Mouse (Mus musculus) layer of hippocampus, postnatal 36 days (tissue): ENCODE results near the gene Pcyt2. TPM values are rescaled to one million over a fixed set of nuclear protein-coding genes. Genes with fewer than 3 reads are reported as not detected.

Experiments used
- DNase-seq, 2 experiments: peaks; one replicate each; pipeline ENCODE4 v3.0.0; 2022
- total RNA-seq, 2 experiments: library from RNA; stranded (reverse); gene quantifications; 2 replicates each; pipeline ENCODE4 v1.2.3; 2021

Gene Pcyt2
- total RNA-seq, 2 experiments from 2014 or later, result 138 to 157 TPM

DNA sequence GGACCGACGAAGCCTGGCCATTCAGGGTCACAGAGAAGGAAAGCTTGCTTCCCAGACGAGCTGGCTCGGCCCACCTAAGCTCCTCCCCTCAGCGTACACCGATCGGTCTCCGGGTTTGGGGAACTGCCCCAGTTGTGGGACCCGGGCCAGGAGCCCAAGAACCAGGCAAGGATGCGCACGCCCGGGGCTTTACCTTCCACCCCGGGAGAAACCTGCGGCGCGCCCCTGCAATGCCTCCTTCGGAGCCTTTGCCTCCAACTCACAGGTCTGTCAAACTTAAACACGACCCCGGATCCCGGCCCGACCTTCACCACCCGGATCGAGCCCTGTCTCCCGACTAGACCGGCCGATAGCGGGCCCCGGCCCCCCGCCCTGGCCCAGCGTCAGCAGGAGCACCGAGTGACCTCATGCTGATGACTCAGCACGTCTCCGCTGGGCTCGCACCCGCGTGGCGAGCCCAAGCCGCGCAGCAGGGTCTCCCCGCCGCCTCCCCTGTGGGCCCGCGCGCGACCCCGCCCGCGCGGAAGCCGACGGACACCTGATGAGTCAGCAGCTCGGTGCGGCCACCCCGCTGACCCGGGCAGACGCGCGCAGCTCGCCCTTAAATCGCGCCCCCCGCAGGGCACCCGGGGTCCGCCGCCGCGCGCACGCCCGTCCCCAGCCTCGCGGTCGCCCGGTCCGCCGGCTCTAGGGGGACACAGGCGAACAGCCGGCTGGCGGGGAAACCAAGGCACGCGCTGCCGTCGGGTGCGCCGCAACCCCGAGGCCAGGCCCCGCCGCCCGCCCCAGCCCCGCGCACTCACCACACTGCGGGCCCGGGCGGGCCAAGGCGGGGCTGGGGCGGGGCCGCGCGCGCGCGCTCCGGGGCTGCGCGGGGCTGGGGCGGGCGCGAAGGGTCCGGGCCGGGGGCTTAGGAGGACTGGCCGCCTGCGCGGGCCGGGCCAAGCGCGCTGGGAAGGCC, 15.1 kb upstream of the Pcyt2 start:
- peak; percentile 60 to 61 for DNase-seq

DNA sequence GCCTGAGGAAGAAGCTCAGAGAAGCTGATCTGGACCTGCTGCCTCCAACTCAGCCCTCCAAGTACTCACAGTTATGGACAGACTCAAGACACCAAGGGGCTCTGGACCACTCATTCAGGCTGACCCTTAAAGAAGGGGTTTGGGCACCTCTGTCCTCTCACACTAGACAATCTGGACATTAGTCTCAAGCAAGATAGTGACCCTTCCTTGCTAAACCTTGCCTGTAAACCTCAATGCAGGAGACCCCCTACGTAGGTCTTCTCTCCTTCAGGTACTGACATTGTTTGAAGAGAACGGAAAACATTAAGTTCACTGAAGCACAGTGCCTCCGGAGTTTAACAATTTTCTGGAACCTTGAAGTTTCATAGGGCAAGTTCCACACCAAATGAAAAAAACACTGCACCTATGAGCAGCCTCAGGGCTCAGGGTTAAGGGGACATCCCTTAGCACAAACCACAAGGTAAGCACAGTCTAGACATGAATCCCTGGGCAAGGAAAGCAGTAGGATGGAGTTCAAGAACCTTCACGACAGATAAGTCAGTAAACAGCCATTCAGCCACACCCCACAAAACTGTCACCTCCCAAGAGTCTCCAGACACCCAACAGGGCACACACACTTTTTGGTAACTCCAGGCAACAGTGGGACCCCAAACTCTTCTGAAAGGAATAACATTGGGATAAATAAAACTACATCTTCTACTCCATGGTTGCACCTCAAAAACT, 14.2 kb upstream of the Pcyt2 start:
- DNase-seq, result no peak

DNA sequence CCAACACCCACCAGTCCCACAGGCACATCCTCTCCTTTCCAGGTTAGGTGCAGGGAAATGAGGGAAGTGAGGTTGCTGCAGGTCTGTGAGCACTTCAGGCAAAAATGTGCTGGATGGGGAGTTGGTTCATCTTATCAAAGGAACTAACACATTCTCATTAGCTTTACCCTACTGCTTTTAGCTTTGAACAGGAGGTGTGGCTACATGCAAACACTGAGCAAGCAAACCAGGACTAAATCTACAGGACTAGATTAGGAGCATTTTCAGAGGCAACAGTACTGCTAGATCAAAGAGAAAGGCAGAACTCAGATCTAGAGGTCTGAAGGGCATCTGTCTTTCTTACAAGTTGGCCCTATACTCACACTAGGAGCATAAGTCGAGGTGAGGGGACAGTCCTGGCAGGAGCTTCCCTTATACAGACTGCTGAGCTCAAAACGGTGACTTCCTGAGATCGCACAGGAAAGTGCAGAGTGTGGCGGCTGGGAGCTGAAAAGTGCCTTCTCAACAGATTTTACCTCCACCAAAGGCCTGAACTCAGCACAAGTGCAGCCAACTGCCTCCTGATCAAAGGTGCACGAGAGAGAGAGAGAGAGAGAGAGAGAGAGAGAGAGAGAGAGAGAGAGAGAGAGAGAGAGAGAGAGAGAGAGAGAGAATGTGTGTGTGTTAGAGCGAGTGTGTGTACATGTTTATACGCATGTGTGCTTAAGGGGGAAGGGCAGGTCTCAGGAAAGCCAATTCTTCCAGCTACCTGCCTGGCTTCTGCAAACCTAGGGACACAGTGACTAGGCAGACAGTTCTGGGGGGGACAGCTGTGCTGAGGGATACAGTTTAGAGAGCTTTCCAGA, 13.4 kb upstream of the Pcyt2 start:
- no peak for DNase-seq

DNA sequence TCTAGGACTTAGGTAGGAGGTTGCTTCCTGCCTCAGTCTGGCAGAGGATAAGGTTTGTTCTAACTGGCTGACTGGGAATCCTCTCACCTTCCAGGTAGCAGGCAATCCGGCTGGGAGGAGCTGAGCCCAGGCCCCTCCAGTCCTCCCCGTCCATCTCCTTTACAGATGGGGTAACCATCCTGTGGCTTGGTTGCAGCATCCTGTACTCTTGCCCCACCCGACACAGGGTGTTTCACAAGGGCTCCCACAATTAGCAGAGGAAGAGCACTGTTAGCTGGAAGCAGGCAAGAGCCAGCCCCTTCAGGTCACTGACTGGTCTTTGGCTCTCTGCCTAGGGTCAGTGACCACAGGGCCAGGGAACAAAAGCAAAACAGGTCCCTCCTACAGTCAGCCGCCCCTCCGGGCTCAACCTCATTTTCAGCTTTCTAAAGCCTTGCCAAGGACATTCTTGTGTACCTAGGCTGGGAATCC, 12.7 kb upstream of the Pcyt2 start:
- no peak for DNase-seq

DNA sequence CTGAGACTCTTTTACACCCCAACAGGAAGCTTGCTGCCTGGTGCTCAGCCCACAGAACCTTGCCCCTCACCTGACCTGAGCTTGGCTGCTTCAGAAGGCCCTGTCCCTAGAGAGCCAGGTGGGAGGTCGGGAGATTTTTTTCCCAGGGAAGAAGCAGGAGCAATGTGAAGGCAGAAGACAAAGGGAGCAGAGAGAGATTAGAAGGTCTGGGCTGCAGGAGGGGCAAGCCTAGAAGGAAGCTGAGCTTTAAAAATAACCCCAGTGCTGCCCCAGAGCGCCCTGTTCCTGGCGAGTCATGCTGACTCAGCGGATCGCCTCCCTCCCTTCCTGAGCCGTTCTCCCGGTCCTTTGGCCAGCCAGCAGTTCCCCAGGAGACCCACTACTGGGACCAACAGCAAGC, 12.2 kb upstream of the Pcyt2 start:
- DNase-seq, result no peak

DNA sequence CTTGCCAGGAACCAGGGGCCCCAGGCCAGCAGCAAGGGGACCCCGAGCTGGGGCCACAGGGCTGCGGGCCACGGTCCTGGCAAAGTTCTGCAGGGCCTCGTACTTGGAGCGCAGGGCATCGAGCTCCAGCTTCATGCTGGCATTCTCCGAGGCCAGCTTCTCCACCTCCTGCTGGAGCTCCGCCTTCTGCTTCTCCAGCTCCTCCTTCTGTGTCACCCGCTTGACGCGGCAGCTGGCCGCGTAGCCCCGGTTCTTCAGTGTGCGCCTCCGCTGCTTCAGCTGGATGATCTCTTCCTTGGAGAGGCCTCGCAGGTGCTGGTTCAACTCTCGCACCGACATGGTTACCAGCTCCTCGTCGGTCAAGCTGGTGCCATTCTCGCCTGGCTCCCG, 11.6 kb upstream of the Pcyt2 start:
- no peak for DNase-seq

DNA sequence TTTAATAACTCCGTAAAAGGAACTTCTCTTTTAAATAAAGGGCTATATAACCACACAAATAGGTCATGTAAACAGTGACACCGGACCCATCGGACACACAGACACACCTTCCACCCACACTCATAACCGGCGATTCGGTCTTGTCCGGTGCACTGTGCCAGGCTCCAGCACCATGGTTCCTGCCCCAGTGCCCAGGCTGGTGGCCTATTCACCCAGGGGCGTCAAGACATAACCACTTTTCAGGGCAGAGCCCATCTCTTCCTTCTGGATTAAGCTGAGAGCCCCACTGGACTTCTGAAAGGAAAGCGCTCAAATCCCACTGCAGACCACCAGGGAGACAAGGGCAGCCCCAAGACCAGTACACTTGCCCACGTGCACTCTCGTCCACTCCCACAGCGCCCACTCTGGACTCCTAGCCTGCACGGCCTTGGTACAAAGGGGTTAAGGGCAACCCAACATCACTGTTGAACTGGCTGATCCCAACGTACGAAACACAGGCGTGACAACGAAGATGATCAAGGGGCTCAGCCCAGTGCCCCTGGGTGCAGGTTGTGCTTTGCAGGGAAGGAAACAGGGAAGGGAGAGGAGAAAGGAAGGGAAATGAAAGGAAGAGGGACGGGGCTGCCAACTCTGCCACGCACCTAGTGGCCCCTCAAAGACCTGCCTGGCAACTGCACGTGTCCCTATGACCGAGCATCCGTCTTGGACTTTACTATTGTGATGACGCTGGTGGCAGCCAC, 11.0 kb upstream of the Pcyt2 start:
- no peak for DNase-seq

DNA sequence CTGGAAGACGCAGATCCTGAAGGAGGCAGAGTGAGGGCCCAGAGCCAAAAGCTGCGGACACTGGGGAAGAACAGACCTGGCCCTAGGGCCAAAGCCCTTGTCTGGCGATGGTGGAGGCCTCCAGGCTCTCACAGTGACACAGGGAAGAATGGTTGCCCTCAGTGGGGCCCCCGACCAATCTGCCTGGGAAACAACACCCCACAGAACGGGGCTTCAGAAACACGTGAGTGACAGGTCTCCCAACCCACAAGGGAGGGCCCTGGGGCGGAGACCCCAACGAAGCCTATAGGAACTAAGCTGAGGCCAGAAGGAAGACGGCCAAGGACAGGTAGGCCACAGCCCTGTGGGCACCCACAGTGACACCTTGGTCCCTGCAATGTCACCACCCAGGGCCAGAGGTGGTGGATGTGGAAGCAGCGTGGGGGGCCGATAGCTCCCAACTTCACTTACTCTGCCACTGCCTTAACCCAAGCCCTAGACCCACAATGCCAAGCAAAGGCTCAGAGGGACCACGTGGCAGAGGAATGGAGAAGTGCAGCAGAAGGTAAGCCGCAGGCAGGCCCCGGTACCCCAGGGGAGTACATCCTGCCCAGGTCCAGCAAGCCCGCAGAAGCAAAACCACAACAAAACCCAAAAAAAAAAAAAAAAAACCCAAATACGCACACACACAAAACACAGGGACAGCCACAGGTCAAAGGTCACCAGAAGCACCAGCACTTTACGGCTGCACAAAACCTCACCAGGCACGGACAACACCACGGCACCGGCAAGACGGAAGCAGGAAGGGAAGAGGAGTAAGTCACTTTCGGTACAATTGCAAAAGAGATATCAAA, 9.9 kb upstream of the Pcyt2 start:
- DNase-seq, result no peak

DNA sequence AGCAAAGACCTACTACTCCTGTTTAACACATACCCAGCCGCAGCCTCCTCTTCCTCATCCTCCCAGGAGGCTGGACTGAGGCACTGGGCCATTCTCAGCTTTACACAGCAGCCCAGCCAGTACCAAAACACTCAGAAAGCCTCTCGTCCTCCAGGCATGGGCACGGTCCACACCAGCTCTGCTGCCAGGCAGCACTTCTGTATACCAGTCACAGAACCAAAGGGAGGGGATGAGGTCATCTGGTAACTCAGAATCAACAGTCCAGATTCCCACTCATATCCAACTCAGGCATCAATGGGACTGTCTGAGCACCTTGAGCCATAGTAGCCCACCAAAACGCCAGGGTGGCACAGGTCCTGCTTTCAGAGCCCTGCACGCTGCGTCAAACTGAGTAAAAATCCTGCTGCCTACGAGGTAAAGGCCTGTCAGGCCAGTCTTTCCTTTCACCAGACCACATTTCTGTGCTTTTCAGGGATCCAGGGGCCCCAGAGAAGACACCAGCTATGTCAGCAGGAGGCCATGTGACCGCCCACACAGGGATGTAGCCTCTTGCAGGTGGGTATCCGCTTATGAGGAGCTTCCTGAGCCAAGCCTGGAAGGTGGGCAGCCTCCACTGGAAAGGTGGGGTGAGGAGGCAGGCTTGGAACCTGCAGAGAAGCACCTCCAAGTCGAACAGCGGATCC, 9.2 kb upstream of the Pcyt2 start:
- DNase-seq, result no peak

DNA sequence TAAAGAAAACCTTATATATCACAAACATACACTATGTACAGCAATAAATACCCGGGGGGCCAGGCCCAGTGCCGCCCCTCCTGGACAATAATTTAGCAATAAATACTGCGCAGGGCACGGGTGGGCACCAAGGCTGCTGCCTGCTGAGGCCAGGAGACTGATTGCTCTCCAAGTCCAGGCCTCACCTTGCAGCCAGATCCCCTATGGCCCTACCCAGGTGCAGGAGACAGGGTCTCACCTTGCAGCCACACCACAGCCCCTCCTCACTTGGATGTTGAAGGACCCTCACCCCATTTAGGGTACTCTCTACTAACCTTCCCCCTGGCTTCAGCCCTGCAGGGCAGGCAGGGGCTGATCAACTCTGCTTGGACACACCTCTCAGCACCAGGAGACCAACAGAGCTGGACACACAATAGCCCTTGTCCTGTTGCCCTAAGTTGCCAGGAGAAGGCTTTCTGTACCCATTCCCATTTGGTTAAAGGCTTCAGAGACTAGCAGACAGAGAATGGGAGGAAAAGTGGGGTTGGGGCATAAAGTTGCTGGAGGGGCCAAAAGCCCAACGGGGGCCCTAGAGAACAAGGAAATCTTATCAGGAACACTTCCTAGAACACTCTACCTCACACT, 7.5 kb upstream of the Pcyt2 start, which contains the start of gene Sirt7:
Sirt7 (minus strand) TSS at position 89 of the 624 bp plus-strand sequence.
- no peak for DNase-seq

DNA sequence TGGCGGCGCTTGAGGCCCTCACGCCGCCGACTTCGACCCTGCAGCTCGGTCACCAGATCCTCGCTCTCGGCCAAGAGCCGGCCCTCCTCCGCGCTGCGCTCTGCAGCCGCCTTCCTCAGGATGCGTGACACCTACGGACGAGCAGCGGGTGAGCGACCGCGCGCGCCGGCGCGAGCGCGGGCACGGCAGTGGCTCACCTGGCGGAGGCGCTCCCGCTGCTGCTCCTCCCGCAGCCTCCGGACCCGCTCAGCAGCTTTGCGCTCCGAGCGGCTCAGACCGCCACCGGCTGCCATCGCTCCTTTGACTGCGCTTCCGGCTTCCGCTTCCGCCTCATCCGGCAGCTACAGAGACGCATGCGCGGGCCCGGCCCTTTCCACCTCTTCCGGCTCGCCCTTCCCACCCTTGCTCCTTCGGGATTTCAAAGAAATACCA, 7.0 kb upstream of the Pcyt2 start:
- peak; percentile 84 to 85 for DNase-seq

DNA sequence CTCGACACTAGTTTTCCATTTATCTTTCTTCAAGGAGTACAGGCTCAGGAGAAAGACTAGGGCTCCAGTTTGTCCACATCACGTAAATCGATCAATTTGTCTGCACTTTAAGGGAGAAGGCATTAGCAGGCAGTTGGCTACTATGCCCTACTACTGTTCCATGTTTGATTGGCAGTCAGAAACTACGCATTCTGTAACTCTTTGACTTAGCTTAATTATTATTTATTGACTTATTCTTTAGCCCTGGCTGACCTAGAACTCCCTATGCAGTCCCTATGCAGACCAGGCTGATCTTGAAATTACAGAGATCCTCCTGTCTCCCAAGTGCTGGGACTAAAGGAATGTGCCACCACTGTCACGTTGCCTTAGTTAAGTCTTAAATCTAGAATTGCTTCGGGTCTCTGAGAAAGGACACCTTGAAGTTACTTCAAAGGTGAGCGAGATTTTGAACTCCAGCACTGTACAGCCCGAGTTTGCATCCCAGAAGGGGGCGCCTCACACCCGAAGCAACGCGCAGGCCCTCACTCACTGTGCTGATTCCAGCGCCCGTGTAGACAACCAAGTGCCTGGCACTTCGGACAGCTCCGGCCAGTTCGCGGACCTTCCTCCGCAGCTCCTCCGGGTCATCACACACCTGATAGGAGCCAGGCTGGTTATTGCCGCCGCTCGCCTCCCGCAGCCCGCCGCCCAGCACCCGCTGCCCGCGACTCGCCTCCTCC, 6.4 kb upstream of the Pcyt2 start:
- peak in 1 of 2 experiments; percentile 57 for DNase-seq

DNA sequence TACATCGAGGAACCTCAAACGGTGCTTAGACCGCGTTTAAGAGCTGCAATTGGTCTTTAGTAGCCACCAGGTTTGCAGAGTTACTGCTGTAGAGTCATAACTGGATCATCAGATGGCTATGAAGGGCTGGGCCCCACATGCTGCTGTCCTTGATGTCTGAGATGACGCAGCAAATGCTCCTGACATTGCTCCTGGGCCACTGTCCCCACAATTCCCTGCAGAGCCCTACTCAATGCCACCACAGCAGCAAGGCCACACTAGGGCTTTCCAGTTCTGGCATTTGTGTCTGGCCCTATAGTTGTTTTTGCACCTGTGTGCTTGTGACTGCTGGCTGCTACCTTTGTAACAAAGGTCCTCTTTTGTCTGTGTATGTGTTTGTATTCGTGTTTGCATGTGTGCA, 5.1 kb upstream of the Pcyt2 start:
- no peak for DNase-seq

DNA sequence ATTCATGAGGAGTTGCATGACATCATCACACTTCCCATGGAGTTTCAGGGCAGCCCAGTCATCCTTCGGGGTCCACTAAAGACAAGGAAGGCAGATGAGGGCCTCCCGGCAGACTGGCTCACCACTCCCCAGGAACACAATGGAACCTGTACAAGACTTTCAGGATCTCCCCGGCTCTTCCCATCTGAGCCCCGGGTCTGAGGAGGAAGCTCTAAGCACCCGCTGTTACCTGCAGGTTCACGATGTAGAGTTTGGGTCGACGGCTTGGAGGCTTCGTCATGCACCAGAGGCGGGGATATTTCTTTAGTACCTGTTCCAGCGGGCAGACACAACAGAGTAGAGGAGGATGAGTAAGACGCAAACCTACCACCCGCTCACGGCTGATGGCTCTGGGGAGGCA, 2.5 kb upstream of the Pcyt2 start:
- no peak for DNase-seq

DNA sequence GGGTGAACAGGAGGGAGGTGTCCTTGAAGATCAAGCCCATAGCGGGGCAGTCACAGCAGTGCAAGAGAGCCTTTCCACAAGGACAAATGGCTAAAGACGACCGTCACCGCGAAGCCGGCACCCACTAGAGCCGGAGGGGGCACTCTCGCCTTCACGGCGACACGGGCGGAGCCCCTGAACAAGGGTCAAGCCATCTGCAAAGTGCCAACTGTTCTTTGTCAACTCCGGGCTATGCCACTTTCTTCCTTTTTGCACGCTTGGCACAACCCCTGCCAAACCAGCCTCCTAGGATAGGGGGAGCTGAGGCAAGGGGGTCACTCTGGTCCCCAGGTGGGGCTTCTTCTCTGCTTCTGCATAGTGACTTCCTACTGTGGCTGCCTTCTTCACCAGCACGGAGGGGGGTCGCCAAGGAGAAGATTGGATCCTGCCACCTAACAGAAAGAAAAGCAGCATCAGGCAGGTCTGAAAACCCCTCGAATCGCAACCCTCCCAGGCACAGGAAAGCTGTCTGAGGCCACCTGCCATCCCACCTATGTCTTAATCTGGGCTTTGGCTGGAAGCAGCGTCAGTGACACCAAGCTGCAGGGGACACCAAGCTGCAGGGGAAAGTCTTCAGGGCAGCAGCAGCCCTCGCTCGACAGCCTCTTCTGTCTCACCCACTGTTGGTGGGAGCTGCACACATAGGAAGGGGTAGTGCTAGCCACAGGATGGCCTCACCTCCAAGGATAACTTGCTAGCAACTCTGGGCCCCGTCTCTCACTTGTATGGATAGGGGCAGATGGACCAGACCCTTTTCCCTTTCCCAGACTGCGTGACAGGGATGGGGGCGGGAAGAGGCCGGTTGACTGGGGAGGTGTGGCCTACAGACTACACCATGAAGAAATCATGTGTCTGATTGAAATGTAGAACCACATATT, 1.1 kb upstream of the Pcyt2 start:
- DNase-seq, result no peak

DNA sequence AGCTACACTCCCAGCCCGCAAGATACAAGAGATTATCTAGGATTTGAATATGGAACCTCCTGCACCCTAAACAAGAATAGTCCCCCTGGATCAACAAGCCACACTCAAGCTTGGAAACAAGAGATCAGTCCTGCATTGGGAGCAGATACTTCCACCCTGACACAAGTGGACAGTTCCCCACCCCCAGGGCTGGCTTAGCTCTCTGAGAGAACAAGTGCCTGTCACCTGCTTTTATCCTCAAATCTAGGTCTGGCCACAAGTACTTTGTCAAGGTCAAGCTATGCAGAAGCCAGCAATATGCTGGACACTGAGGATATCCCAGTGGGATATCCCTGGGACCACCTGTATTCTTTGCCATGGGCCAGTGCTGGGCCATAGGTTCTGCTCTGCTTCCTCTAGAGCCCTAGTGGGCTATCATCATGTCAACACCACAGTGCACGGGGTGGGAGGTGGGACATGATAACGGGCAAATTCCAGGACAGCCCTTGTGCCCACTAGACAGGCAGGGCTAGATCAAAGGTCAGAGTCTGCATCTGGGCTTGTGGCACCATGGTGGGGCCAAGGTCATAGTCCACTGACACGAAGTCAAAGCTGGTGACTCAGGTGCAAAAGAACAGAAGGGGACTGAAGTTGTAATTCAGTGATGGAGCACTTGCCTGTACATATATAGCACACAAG, 980 bp downstream of the Pcyt2 start:
- no peak for DNase-seq

DNA sequence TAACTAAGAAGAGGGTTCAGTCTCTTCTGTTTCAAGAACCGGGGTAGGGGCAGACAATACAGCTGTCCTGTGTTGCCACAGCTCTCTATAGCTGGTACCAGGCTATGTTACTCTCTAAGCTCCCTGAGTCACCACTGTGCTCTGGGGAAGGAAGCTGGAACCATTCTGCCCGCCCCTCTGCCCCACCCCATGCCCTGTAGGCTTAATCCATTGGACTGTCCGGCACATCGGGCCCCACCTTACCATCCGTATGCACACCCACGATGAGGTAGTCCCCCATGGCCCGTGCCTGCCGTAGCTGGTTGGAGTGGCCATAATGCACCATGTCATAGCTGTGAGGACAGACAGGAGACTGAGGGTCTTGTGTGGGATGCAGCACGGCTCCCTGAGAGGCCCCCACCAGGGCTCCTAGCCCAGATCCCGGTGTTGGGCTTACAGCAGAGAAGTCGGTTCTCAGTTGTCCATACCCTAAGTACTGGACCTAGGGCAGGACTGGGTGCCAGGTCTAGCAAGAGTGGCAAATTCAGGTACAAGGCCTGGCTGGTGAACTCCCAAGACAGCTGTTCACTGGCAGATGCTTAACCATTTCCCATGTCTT, 2.0 kb downstream of the Pcyt2 start:
- no peak for DNase-seq
